Mouse (Mus musculus): ENCODE results near the gene Ankrd36. TPM values are rescaled to one million over a fixed set of nuclear protein-coding genes. Genes with fewer than 3 reads are reported as not detected.
A peak's percentile ranks its signal among the peaks of the same experiment; 100 is the strongest.
"Not testable (repeated sequence)": the region's sequence is repeated elsewhere in the genome, so short reads cannot be mapped to it uniquely, and the experiment has no call there.

Ankrd36 gene
- polyA plus RNA-seq, 1 experiment = not detected

DNA sequence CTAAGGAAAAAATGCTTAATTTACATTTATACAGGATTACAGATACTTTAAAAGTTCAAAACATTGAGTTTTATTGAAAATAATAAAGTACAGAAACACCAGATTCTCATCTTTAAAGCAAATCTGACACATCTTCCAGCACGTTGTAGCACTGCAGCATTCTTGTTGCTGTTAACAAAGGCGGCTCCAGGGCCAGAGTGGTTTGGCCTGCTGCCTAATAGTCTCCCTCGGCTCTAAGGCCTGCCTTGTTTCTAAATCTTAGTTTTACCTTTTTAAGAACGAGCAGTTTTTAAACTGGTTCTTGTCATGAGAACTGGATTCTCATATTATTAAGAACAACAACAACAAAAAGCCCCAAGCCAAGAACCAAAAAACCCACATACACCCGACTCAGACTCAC is 40.6 kb upstream of the Ankrd36 start:
- TF ChIP-seq CTCF (IDR thresholded peaks at IDR 0.05; ENCODE audit: extremely low read depth, insufficient read depth, low read length) (no peak), POLR2A (IDR thresholded peaks at IDR 0.05; ENCODE audit: extremely low read depth, insufficient read depth, low read length) (no peak)
- Histone ChIP-seq H3K27ac (ENCODE audit: insufficient read depth, low read length) (no peak overlapping the region), H3K4me3 (ENCODE audit: insufficient read depth, low read length) (no peak overlapping the region), H3K4me1 (ENCODE audit: control insufficient read depth, insufficient read depth, low read length) (peaks cover under 1% of the 10 kb centered on the region)

DNA sequence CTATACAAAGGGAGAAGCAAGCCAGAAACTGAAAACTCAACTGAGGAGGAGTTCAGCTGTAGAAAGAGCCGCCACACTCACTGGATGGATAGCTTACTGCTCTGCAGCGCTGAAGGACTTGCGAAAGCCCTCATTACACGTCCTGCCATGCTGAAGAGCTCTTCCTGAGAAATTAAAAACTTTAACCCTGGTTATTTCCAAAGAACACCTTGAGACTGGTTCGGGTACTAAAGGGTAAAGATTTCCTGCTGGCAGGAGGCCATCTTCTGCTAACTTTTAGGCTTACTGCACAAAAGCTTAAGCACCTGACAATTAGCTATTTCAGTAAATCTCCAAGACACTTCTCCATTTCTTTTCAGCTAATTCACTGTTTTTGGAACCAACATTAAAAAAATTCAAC is 39.3 kb upstream of the Ankrd36 start:
- TF ChIP-seq CTCF (IDR thresholded peaks at IDR 0.05; ENCODE audit: extremely low read depth, insufficient read depth, low read length) (no peak), POLR2A (IDR thresholded peaks at IDR 0.05; ENCODE audit: extremely low read depth, insufficient read depth, low read length) (no peak)
- no peak overlapping the region for H3K4me3 ChIP-seq (ENCODE audit: insufficient read depth, low read length)
- no peak overlapping the region for H3K27ac ChIP-seq (ENCODE audit: insufficient read depth, low read length)
- H3K4me1 ChIP-seq (ENCODE audit: control insufficient read depth, insufficient read depth, low read length) = no peaks in the 10 kb centered on the region

DNA sequence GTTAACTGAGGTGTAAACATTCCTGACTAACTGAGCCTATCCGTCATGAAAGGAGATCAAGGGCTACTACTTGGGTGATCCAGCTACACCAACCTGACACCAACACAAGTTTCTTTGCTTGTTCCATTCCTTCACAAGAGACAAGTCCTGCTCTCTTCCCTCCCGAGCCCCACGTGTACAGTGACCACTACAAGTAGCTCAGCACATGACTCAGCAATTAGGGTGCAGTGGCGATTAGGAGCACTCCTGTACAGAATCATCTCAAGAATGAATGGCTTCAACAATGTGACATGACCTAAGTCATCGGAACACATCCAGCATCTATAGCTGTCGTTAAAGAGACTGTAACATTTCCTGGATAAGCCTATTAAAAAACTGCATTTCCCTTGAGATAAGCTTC is 38.8 kb upstream of the Ankrd36 start:
- H3K4me3 ChIP-seq (ENCODE audit: insufficient read depth, low read length) = no peak overlapping the region
- TF ChIP-seq POLR2A (IDR thresholded peaks at IDR 0.05; ENCODE audit: extremely low read depth, insufficient read depth, low read length) (no peak), CTCF (IDR thresholded peaks at IDR 0.05; ENCODE audit: extremely low read depth, insufficient read depth, low read length) (no peak)
- H3K4me1 ChIP-seq (ENCODE audit: control insufficient read depth, insufficient read depth, low read length) = no peaks in the 10 kb centered on the region
- H3K27ac ChIP-seq (ENCODE audit: insufficient read depth, low read length) = no peak overlapping the region

DNA sequence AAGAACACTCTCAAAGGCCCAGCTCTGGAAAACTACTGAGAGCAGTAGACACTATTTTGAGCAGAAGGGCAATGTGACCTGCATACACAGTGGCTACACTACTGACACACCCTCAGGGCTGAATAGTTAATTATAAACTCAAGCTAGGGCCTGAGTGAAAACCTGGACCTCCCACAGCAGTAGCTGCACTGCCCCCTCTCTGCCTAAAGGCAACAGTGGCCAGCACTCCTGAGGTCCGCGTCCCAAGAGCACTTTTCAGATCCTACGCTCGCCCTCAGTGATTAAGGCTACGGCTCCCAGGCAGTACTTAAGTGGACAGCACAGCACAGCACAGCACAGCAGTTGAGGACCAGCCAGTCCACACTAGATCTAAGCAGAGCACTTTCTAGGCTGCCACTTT is 36.4 kb upstream of the Ankrd36 start:
- no peak overlapping the region for H3K27ac ChIP-seq (ENCODE audit: insufficient read depth, low read length)
- no peak for TF ChIP-seq CTCF (IDR thresholded peaks at IDR 0.05; ENCODE audit: extremely low read depth, insufficient read depth, low read length)
- no peak for TF ChIP-seq POLR2A (IDR thresholded peaks at IDR 0.05; ENCODE audit: extremely low read depth, insufficient read depth, low read length)
- H3K4me1 ChIP-seq (ENCODE audit: control insufficient read depth, insufficient read depth, low read length) = no peaks in the 10 kb centered on the region
- no peak overlapping the region for H3K4me3 ChIP-seq (ENCODE audit: insufficient read depth, low read length)

DNA sequence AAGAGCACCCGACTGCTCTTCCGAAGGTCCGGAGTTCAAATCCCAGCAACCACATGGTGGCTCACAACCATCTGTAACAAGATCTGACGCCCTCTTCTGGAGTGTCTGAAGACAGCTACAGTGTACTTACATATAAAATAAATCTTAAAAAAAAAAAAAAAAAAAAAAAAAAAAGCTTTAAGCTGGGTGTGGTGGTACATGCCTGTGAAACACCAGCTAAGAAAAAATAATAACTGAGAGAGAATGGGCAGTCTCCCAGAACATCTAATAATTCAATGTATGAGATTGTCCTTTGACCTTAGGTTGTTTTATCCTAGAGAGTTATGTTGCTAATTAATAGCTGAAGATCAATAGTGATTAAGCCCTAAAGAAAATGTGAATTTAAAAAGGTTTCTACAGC is 32.0 kb upstream of the Ankrd36 start:
- H3K4me3 ChIP-seq (ENCODE audit: insufficient read depth, low read length); H3K27ac ChIP-seq (ENCODE audit: insufficient read depth, low read length); H3K4me1 ChIP-seq (ENCODE audit: control insufficient read depth, insufficient read depth, low read length): not testable (repeated sequence)

DNA sequence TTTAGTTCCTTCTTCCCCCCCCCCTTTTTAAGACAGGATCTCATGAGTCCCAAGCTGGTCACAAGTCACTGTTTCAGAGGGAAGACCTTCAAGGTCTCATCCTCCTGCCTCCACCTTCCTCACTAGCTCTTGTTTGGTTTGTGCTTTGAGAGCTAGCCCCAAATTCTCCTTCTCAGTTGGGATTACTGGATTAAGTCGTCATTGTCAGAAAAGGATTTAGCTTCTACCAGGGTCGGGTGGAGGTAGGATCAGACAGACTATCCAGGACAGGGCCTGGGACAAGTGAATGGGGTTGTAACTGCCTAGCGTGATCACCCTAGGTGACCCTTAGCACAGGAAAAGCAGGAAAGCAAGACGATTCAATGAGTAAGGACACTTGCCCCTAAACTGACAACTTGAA is 29.2 kb upstream of the Ankrd36 start:
- TF ChIP-seq POLR2A (IDR thresholded peaks at IDR 0.05; ENCODE audit: extremely low read depth, insufficient read depth, low read length) = no peak
- TF ChIP-seq CTCF (IDR thresholded peaks at IDR 0.05; ENCODE audit: extremely low read depth, insufficient read depth, low read length) = no peak
- H3K4me3 ChIP-seq (ENCODE audit: insufficient read depth, low read length) = no peak overlapping the region
- H3K27ac ChIP-seq (ENCODE audit: insufficient read depth, low read length) = no peak overlapping the region
- peaks cover 3% of the 10 kb centered on the region; the same call in 1 of the 2 replicates for H3K4me1 ChIP-seq (ENCODE audit: control insufficient read depth, insufficient read depth, low read length)

DNA sequence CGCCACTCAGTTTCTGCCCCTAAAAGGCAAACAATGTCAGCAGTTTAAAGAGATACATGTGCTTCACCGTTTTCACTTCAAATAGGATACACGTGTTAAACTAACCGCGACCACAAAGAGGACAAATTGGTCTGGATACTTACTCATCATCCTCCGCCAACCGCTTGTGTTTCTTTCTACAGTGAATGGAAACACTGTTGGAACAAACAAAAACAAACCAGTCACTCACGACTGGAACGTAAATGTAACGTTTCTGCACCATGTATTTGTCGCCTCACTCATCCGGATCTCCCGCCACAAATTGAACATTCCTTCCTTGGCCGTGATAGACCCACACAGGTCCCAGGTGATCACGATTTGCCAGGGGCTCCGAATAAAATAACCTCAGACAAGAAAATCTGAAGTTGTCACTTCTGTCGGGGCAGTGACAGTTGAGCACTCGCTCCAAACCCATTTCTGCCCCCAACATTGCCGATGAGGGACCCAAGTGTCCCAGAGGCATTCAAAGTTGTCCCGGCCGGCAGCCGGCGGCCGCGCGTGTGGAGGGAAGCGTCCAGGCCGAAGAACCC is 28.2 kb upstream of the Ankrd36 start:
- Histone ChIP-seq H3K4me3 (ENCODE audit: insufficient read depth, low read length) (peak overlapping the region; percentile 39), H3K27ac (ENCODE audit: insufficient read depth, low read length) (no peak overlapping the region), H3K4me1 (ENCODE audit: control insufficient read depth, insufficient read depth, low read length) (peaks cover 3% of the 10 kb centered on the region; the same call in 1 of the 2 replicates)
- no peak for TF ChIP-seq POLR2A (IDR thresholded peaks at IDR 0.05; ENCODE audit: extremely low read depth, insufficient read depth, low read length)

DNA sequence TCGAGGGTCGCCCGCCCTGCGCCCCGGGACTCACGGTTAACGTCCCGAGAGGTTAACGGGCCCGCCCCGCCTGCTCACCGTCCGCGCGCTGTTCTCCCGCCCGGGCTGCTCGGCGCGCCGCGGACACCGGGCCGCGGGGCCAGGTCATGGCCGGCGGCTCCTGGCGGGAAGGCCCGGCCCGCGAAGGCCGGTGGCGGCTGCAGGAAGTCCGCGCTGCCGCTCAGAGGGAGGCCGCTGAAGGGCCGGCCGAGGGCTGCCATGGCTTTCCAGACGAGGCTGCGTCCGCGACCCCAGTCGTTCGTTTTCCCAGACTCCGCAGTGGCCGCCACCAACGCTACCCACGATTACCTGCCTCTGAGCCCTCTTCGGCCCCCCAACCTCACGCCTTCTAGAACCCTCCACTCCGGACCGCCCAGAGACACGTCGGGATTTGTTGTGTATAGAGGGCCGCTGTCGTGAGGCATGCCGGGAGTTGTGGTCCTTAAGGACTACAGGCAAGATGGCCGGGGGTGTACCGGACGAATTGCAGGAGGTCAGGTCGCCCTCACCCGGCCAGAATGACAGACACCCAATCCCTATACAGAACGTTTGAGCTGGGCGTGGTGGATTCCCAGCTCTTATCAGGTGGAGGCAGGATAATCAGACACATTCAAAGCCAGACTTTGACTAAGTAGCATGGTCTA is 27.5 kb upstream of the Ankrd36 start, which contains the start of gene Ccdc117:
Gene Ccdc117 (minus strand): TSS at position 389 of the 683 bp plus-strand sequence.
- Histone ChIP-seq H3K27ac (ENCODE audit: insufficient read depth, low read length) (no peak within 1 kb of the TSS), H3K4me3 (ENCODE audit: insufficient read depth, low read length) (peak within 1 kb of the TSS; percentile 39), H3K4me1 (ENCODE audit: control insufficient read depth, insufficient read depth, low read length) (peaks cover 3% of the 10 kb centered on the region; the same call in 1 of the 2 replicates)
- TF ChIP-seq POLR2A (IDR thresholded peaks at IDR 0.05; ENCODE audit: extremely low read depth, insufficient read depth, low read length) (peak; percentile 77), CTCF (IDR thresholded peaks at IDR 0.05; ENCODE audit: extremely low read depth, insufficient read depth, low read length) (no peak)

DNA sequence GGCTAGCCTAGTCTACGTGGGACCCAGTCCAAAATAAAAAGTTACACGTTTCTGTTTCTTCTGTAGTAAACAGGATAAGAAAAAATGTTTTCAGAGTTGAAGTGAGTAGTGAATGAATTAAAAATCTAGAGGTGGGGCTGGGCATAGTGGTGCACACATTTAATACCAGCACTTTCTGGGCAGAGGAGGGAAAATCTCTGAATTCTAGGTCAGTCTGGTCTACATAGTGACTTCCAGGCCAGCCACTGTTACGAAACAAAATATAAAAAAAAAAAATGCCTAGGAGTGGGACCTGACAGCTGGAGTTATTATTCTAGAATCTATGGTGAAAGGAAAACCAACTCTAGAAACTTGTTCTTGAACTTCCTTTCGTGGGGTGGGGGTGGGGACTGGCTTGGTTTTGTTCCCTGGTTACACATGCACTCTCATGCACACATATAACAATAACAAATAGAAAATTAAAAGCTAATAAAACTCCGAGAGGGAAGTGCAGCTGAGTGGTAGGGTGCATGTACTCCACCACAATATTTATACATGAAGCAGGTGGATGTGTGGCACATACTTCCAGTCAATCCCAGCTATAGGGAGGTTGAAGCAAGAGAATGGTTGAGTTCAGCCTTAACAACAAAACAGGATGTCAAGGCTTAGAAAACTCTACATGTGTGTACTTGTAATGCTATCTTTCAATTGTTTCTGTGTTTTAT is 26.9 kb upstream of the Ankrd36 start:
- peak overlapping the region; percentile 39 for H3K4me3 ChIP-seq (ENCODE audit: insufficient read depth, low read length)
- no peak overlapping the region for H3K27ac ChIP-seq (ENCODE audit: insufficient read depth, low read length)
- TF ChIP-seq POLR2A (IDR thresholded peaks at IDR 0.05; ENCODE audit: extremely low read depth, insufficient read depth, low read length) (no peak), CTCF (IDR thresholded peaks at IDR 0.05; ENCODE audit: extremely low read depth, insufficient read depth, low read length) (no peak)
- peaks cover 3% of the 10 kb centered on the region; the same call in 1 of the 2 replicates for H3K4me1 ChIP-seq (ENCODE audit: control insufficient read depth, insufficient read depth, low read length)

DNA sequence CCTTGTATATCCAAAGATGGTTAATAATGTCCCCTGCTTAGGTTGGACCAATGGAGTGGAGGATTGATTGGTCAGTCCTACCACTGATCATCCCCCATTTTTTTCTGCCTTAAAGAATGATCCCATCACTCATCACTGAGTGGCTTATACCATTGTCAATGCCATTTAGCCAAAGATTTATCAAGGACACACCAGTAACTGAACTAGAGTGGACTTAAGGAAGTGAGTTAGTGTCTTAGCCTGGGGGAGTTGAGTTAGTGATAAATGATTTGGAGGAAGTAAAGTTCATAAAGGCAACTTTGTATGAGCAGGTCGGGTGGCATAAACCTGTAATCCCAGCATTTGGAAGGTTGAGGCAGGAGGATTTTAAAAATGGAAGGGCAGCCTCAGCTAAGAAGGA is 26.2 kb upstream of the Ankrd36 start:
- H3K4me1 ChIP-seq (ENCODE audit: control insufficient read depth, insufficient read depth, low read length) = peaks cover 3% of the 10 kb centered on the region; the same call in 1 of the 2 replicates
- no peak for TF ChIP-seq CTCF (IDR thresholded peaks at IDR 0.05; ENCODE audit: extremely low read depth, insufficient read depth, low read length)
- no peak for TF ChIP-seq POLR2A (IDR thresholded peaks at IDR 0.05; ENCODE audit: extremely low read depth, insufficient read depth, low read length)
- no peak overlapping the region for H3K27ac ChIP-seq (ENCODE audit: insufficient read depth, low read length)
- no peak overlapping the region for H3K4me3 ChIP-seq (ENCODE audit: insufficient read depth, low read length)

DNA sequence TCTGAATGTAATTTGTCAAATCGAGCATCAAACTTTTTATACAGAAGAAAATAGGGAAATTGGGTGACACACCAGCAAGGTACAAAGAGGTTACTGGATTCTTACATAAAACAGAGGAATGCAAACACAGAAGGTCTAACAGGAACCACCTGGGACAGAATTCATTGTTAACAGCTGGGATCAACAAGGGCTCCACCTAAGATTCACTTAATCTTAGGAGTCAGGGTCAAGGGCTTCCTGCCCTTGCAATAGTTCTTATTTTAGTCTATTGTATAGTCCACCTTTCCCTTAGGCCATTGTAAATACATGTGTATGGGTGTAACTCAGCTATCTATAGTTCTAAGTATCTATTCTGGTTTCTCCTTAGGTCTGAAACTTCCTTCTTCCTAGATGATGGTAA is 24.8 kb upstream of the Ankrd36 start:
- H3K4me1 ChIP-seq (ENCODE audit: control insufficient read depth, insufficient read depth, low read length); H3K4me3 ChIP-seq (ENCODE audit: insufficient read depth, low read length); H3K27ac ChIP-seq (ENCODE audit: insufficient read depth, low read length): not testable (repeated sequence)

Data from cortical plate, adult 2 months (tissue).